Comparison of ENCODE assay signal across 10 mouse cellular contexts in genomic region chr14:74113116-74113515, GRCm38 (mm10).
DNase-seq lines count a peak whose midpoint lies in the region; ATAC-seq and TF ChIP-seq lines count a peak whose summit lies in the region.
"Had no signal": no experiment of that assay in that cellular context is flagged by ENCODE, and none has a peak within 500 bp of the region (broad histone marks: within the 10 kb centered on the region; RNA-seq: fewer than 3 reads in every experiment).

No protein-coding gene starts in this region.

- TF ChIP-seq CTCF in forebrain, postnatal 0 days (IDR thresholded peaks at IDR 0.05; ENCODE audit: low read depth), result no peak

- WGBS in heart, embryonic 12.5 days, result 37% methylated on average over 5 of the region's 5 CpGs
- WGBS in forebrain, postnatal 0 days, result 23% methylated on average over 5 of the region's 5 CpGs

- H3K27me3 ChIP-seq in heart, embryonic 12.5 days (replicated peaks), result no peaks in the 10 kb centered on the region
- no peaks in the 10 kb centered on the region for H3K27me3 ChIP-seq in forebrain, postnatal 0 days (ENCODE audit: insufficient read depth, low read length)

- no peaks in the 10 kb centered on the region for H3K36me3 ChIP-seq in heart, embryonic 12.5 days
- H3K36me3 ChIP-seq in forebrain, postnatal 0 days (ENCODE audit: insufficient read depth), result no peaks in the 10 kb centered on the region

- H3K9me3 ChIP-seq in heart, embryonic 12.5 days (replicated peaks), result no peaks in the 10 kb centered on the region
- no peaks in the 10 kb centered on the region for H3K9me3 ChIP-seq in forebrain, postnatal 0 days (ENCODE audit: low read length)

- H3K4me2 ChIP-seq in heart, embryonic 12.5 days, result peak overlapping the region; percentile 11; the same call in 1 of the 2 replicates
- peak overlapping the region; percentile 13; the same call in 1 of the 2 replicates for H3K4me2 ChIP-seq in forebrain, postnatal 0 days (ENCODE audit: low read depth)

- H3K27ac ChIP-seq in heart, embryonic 12.5 days (ENCODE audit: poor library complexity, severe bottlenecking), result no peak overlapping the region
- peak overlapping the region; percentile 42; the same call in 1 of the 2 replicates for H3K27ac ChIP-seq in forebrain, postnatal 0 days (ENCODE audit: low read depth, low read length)

- no peak for ATAC-seq in heart, embryonic 12.5 days (ENCODE audit: insufficient number of reproducible peaks, low FRiP score)
- ATAC-seq in forebrain, postnatal 0 days, result peak; percentile 97

- H3K4me3 ChIP-seq in heart, embryonic 12.5 days, result no peak overlapping the region
- no peak overlapping the region for H3K4me3 ChIP-seq in forebrain, postnatal 0 days (ENCODE audit: low read depth, low read length)

- DNase-seq in heart, postnatal 4 days, result no peak
- DNase-seq in forebrain, postnatal 0 days, result peak; percentile 49
- DNase-seq in left cerebral cortex, adult 9 months (ENCODE audit: low spot score in 2 of 2), result peak; percentile 50 to 58
- peak; percentile 60 to 62 for DNase-seq in right cerebral cortex, adult 2 months (ENCODE audit: low spot score in 2 of 2)
- no peak for DNase-seq in adrenal gland, adult 2 months
- no peak for DNase-seq in ovary, postnatal 14 days (ENCODE audit: low spot score)
- no peak for DNase-seq in gastrocnemius, postnatal 10 days
- DNase-seq: cerebellum, adult 11-12 months; kidney, postnatal 14 days had no signal

- no peaks in the 10 kb centered on the region for H3K4me1 ChIP-seq in heart, embryonic 12.5 days (replicated peaks)
- no peaks in the 10 kb centered on the region for H3K4me1 ChIP-seq in forebrain, postnatal 0 days (ENCODE audit: insufficient read depth)

- H3K9ac ChIP-seq in heart, embryonic 12.5 days, result no peak overlapping the region
- H3K9ac ChIP-seq in forebrain, postnatal 0 days, result no peak overlapping the region

Comparison
In these comparisons a context has a peak if more than half of its experiments do, and no peak if none do; other contexts are left out.
1. DNase-seq: peak in forebrain, postnatal 0 days (single experiment), left cerebral cortex, adult 9 months (2 of 2) and right cerebral cortex, adult 2 months (2 of 2); none in heart, postnatal 4 days (single experiment), adrenal gland, adult 2 months (single experiment), ovary, postnatal 14 days (single experiment) and gastrocnemius, postnatal 10 days (single experiment).